Mouse (Mus musculus) embryonic facial prominence, embryonic 12.5 days (tissue): ENCODE data around the gene Sepsecs. TPM values are rescaled to one million over a fixed set of nuclear protein-coding genes. Genes with fewer than 3 reads are reported as not detected.

ENCODE experiments used
- ATAC-seq: fragments of 200-750 bp; cut with Nextera tagmentation; 2 replicates; pipeline ENCODE4 v1.8.0; 2017; ENCODE audit not compliant: insufficient number of reproducible peaks, insufficient read depth, low FRiP score, low TSS enrichment
- H3K27ac ChIP-seq: fragments of 300-500 bp; sonication (generic); 2 replicates; pipeline ENCODE4 v1.5.1; 2016; ENCODE audit warnings: mild to moderate bottlenecking
- H3K27me3 ChIP-seq: fragments of 300-500 bp; sonication (generic); 2 replicates; pipeline ENCODE4 v1.6.1; 2016; ENCODE audit warnings: mild to moderate bottlenecking, moderate library complexity
- H3K36me3 ChIP-seq: fragments of 300-500 bp; sonication (generic); 2 replicates; pipeline ENCODE4 v1.6.1; 2016; ENCODE audit warnings: mild to moderate bottlenecking
- H3K4me1 ChIP-seq: fragments of 300-500 bp; sonication (generic); 2 replicates; pipeline ENCODE4 v1.6.1; 2016
- H3K4me2 ChIP-seq: fragments of 300-500 bp; sonication (generic); replicated peaks from 2 replicates; pipeline ENCODE4 v1.6.1; 2016; ENCODE audit warnings: mild to moderate bottlenecking, moderate library complexity
- H3K4me3 ChIP-seq: fragments of 300-500 bp; sonication (generic); 2 replicates; pipeline ENCODE4 v1.5.1; 2016; ENCODE audit warnings: mild to moderate bottlenecking
- H3K9ac ChIP-seq: fragments of 300-500 bp; sonication (generic); 2 replicates; pipeline ENCODE4 v1.6.1; 2016; ENCODE audit warnings: mild to moderate bottlenecking, moderate library complexity
- H3K9me3 ChIP-seq: fragments of 300-500 bp; sonication (generic); 2 replicates; pipeline ENCODE4 v1.6.1; 2016; ENCODE audit warnings: mild to moderate bottlenecking, moderate library complexity
- WGBS: fragments of 180-500 bp; shearing (Covaris S2); methylation state at CpG from one replicate; pipeline ENCODE4 v1.1.7; 2016; 5-methylcytosine and 5-hydroxymethylcytosine counted together
- polyA plus RNA-seq: library from polyadenylated mRNA; unstranded; fragments of >200 nt; fragmentation: Nextera tagmentation; extraction: Ambion mirVana; gene quantifications from 2 replicates; pipeline ENCODE4 v1.2.1, GENCODE M21; 2016

Gene Sepsecs
- polyA plus RNA-seq, 1 experiment from 2014 or later = 9.6 TPM

DNA sequence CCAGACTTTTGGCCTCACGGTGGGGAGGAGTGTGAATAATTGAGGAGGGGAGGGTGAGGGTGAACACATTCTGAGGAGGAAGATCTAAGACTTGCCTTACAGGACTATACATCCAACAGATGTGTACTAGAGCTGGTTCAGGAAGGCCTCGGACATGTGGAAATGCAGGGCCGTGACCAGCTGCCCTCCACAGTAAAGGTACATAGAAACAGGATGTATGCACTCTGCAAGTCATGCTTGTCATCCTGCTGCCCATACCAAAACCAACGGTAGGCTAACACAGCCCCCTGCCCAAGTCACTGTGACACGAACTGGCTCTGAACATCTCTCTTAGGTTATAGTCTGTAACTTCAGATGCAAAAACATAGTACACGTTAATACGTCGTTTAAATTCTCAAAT lies 30.6 kb downstream of the Sepsecs start:
- ATAC-seq = no peak
- Histone ChIP-seq H3K4me2 (no peak overlapping the region), H3K9me3 (no peaks in the 10 kb centered on the region), H3K36me3 (peaks cover 22% of the 10 kb centered on the region), H3K4me1 (no peaks in the 10 kb centered on the region), H3K27me3 (no peaks in the 10 kb centered on the region), H3K9ac (no peak overlapping the region), H3K4me3 (no peak overlapping the region), H3K27ac (no peak overlapping the region)
- WGBS = 85% methylated on average over 8 of the region's 8 CpGs

DNA sequence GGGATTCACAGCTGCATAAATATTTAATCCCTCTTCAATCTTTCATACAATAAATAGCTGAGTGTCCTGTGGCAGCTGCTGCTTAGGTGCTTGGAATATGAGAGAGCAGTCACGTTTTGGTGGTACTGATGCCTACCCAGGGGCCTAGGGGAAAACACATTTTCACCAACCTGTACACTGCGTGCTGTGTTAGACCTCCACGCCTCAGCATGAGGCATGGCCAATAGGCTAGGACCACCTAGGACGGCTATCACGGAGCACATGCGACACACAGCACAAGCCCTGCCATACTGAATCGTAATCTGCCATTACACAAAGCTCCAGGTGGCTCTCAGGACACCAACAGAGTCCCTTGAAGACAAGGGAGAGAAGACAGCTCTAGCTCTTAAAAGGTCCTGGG lies 31.5 kb downstream of the Sepsecs start:
- Histone ChIP-seq H3K27me3 (no peaks in the 10 kb centered on the region), H3K4me2 (no peak overlapping the region), H3K4me1 (no peaks in the 10 kb centered on the region), H3K4me3 (no peak overlapping the region), H3K27ac (no peak overlapping the region), H3K9ac (no peak overlapping the region), H3K36me3 (peaks cover 13% of the 10 kb centered on the region), H3K9me3 (no peaks in the 10 kb centered on the region)
- ATAC-seq = no peak
- 87% methylated on average over 7 of the region's 7 CpGs for WGBS

DNA sequence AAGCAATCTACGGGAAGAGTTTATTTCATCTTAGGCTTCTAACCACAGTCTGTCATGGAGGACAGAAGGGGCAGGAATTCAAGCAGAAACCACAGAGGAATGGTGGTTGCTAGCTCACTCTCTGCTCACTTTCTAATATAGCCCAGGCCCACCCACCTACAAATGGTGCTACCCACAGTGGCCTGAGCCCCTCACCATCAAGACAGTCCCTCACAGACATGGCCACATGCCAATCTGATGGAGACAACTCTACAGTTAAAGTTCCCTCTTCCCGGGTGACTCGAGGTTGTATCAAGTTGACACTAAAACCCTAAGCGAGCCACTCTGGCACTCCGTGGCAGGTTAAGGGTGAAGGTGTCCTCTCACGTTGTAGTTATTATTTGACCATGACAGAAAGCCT lies 32.6 kb downstream of the Sepsecs start:
- H3K4me2 ChIP-seq = no peak overlapping the region
- no peak for ATAC-seq
- H3K4me1 ChIP-seq = no peaks in the 10 kb centered on the region
- H3K4me3 ChIP-seq = no peak overlapping the region
- WGBS = 80% methylated on average over 6 of the region's 6 CpGs
- H3K9ac ChIP-seq = no peak overlapping the region
- no peaks in the 10 kb centered on the region for H3K9me3 ChIP-seq
- H3K27me3 ChIP-seq = no peaks in the 10 kb centered on the region
- no peak overlapping the region for H3K27ac ChIP-seq
- peaks cover 6% of the 10 kb centered on the region; the same call in 1 of the 2 replicates for H3K36me3 ChIP-seq

DNA sequence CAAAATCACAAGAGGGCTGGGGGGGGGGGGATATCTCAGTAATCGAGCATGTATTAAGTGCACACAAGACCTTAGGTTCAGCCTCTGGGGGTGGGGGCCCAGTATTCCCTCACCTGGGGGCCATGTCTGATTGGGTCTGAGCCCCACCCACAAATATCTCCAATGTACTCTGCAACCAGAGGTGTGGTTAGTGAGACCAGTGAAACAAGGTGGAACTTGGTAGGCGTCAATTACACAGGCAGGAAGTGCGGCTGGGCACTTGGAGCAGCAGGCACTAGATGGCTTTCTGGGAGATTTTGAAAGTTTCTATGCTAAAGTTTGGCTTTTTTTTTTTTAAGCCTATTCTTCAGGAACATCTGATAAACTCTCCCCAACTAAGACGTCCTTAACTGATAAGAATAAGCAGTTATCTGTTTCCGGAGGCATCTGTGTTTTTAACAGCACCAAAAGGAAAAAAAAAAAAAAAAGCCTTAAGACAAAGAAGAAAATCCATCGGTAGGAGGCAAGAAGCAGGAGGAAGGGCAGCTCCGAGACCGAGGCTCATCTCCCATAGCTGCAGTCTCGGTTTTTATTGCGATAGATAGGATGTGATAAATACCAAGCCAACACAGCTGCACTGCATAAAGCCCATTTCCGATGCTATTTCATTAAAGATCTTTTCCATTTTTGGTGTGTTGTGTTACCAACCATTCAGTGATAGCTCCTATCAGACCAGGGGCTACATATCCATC lies 33.3 kb downstream of the Sepsecs start:
- no peak overlapping the region for H3K4me3 ChIP-seq
- no peak overlapping the region for H3K27ac ChIP-seq
- H3K36me3 ChIP-seq = no peaks in the 10 kb centered on the region
- H3K9ac ChIP-seq = no peak overlapping the region
- H3K4me2 ChIP-seq = no peak overlapping the region
- H3K27me3 ChIP-seq = no peaks in the 10 kb centered on the region
- no peak for ATAC-seq
- H3K4me1 ChIP-seq = no peaks in the 10 kb centered on the region
- no peaks in the 10 kb centered on the region for H3K9me3 ChIP-seq
- 80% methylated on average over 11 of the region's 11 CpGs for WGBS

DNA sequence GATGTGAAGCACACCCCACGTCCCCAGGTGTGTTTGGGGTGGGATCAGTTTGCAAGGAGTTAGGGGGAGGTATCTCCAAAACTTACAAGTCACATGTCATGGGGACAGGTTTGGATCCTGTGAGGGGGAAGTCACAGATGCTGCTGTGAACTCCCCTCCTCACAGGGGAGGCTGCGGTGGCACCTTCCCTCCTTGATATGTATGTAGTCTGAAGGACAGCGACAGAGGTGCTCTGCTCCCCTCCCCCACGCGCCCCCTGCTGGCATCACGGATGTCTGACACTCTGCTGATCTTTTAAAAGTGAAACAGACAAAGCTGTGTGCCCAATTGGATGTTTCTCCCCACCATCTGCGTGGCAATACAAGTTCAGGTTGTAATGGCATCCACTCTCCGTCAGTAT lies 35.5 kb downstream of the Sepsecs start:
- Histone ChIP-seq H3K4me1 (no peaks in the 10 kb centered on the region), H3K9ac (no peak overlapping the region), H3K4me3 (no peak overlapping the region), H3K9me3 (no peaks in the 10 kb centered on the region), H3K27me3 (no peaks in the 10 kb centered on the region), H3K36me3 (no peaks in the 10 kb centered on the region), H3K27ac (no peak overlapping the region), H3K4me2 (no peak overlapping the region)
- WGBS = 22% methylated on average over 8 of the region's 8 CpGs
- no peak for ATAC-seq

DNA sequence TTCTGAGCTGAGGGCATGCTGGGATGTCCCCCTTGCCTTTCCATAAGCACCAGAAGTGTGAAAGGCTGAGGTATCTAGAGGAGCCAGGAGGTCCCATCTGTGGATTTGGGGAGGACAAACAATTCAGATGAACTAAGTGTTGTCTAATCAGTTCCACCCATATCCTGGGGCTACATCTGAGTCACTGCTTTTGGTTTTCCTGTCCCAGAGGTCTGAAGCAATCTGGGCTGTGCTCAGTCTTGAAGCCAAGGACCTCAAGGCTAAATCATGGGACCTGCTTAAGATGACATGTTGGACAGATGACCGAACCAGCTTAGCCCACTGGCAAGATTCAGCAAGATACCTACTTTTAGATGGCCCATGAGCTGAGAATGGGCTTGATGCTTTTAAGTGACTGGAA lies 39.0 kb downstream of the Sepsecs start:
- no peak overlapping the region for H3K4me2 ChIP-seq
- H3K27me3 ChIP-seq = no peaks in the 10 kb centered on the region
- no peak overlapping the region for H3K4me3 ChIP-seq
- 83% methylated on average over 1 of the region's 1 CpGs for WGBS
- no peaks in the 10 kb centered on the region for H3K36me3 ChIP-seq
- peaks cover 12% of the 10 kb centered on the region; the same call in 1 of the 2 replicates for H3K4me1 ChIP-seq
- no peaks in the 10 kb centered on the region for H3K9me3 ChIP-seq
- no peak overlapping the region for H3K9ac ChIP-seq
- ATAC-seq = no peak
- no peak overlapping the region for H3K27ac ChIP-seq

DNA sequence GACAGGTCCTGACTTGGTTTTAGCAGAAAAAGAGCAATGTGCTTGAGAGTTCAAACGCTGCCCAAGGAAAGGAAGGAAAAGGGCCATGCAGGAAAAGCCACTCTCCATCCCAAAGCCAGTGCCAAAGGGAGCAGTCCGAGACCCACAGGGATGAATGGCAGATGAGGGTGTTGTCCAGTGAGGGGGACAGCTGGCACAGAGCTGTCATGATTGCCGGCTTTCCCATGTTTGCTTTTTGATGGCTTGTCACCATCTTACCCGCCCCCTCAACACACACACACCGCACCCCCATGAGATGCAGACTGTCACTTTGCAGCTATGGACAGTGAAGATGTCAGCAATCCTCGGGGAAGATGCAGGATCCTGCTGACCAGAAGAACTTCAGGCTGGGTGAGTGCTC lies 40.3 kb downstream of the Sepsecs start:
- no peak overlapping the region for H3K27ac ChIP-seq
- H3K27me3 ChIP-seq = no peaks in the 10 kb centered on the region
- no peak overlapping the region for H3K9ac ChIP-seq
- no peaks in the 10 kb centered on the region for H3K36me3 ChIP-seq
- H3K4me2 ChIP-seq = no peak overlapping the region
- peaks cover 12% of the 10 kb centered on the region; the same call in 1 of the 2 replicates for H3K4me1 ChIP-seq
- ATAC-seq = no peak
- 83% methylated on average over 6 of the region's 6 CpGs for WGBS
- no peaks in the 10 kb centered on the region for H3K9me3 ChIP-seq
- H3K4me3 ChIP-seq = no peak overlapping the region

DNA sequence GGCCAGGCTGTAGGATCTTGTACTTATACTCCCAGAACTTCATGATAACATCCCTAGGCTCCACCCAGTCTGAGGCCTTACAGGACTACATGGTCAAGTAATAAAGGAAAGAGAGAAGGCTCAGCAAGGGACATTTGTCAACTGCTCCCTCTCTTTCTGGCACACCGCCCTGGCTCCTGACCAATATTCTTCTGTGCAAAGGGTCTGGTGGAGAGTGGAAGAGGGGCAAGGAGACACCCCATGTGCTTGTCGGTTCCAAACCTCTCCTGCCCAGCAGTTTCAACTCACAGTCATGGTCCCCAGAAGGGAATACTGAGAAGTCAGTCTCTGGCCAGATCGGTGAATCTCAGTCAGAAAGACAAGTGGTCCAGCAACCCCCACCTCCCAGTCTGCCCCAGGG lies 40.7 kb downstream of the Sepsecs start:
- Histone ChIP-seq H3K4me1 (peaks cover 12% of the 10 kb centered on the region; the same call in 1 of the 2 replicates), H3K27me3 (no peaks in the 10 kb centered on the region), H3K9ac (no peak overlapping the region), H3K4me3 (no peak overlapping the region), H3K36me3 (no peaks in the 10 kb centered on the region), H3K27ac (no peak overlapping the region), H3K4me2 (no peak overlapping the region), H3K9me3 (no peaks in the 10 kb centered on the region)
- no peak for ATAC-seq
- WGBS = 76% methylated on average over 3 of the region's 3 CpGs

DNA sequence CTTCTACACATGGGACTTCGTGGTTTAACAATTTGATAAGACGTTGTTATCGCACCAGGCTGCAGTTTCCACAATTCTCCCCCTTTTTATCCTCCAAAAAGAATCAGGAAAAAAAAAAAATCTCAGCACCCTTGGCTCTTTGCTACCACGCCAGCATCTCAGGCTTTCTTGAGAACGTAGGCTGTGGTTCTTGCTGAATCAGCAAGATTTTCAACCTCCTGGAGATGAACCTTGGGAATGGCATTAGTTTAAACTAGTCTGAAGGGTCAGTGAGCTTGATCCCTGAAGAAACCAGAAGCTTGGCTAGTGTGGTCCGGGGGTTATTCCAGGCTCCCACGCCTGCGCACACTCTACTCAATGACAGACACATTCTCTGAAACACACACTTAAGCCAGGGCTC lies 41.8 kb downstream of the Sepsecs start:
- Histone ChIP-seq H3K4me2 (no peak overlapping the region), H3K36me3 (no peaks in the 10 kb centered on the region), H3K4me1 (peaks cover 12% of the 10 kb centered on the region; the same call in 1 of the 2 replicates), H3K9ac (no peak overlapping the region), H3K4me3 (no peak overlapping the region), H3K9me3 (no peaks in the 10 kb centered on the region), H3K27me3 (no peaks in the 10 kb centered on the region), H3K27ac (no peak overlapping the region)
- WGBS = 84% methylated on average over 8 of the region's 8 CpGs
- no peak for ATAC-seq

DNA sequence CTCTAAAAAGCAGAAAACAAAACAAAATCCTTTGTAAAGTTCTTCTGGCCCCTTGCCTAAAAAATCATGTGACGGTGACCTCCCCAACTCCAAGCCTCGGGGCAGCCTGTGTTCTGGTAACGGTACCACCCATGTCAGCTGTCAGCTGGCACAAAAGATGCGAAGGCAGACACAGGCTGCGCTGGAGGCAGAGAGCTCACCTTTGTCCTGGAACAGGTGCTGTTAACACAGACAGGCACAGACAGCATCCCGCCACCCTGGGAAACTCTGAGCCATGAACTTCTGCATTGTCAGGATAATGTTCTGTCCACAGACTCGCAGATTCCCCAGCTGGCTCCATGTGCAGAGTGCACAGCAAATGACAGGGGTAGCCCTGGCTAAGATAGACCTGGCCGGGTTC lies 43.4 kb downstream of the Sepsecs start:
- H3K4me1 ChIP-seq = peaks cover 12% of the 10 kb centered on the region; the same call in 1 of the 2 replicates
- H3K36me3 ChIP-seq = no peaks in the 10 kb centered on the region
- ATAC-seq = 0 out of 2 replicates have a peak, but pooled peaks have one; percentile 11
- peak overlapping the region; percentile 78 for H3K27ac ChIP-seq
- H3K4me2 ChIP-seq = peak overlapping the region; percentile 25; the same call in 1 of the 2 replicates
- H3K27me3 ChIP-seq = no peaks in the 10 kb centered on the region
- H3K4me3 ChIP-seq = no peak overlapping the region
- WGBS = 42% methylated on average over 8 of the region's 8 CpGs
- H3K9me3 ChIP-seq = no peaks in the 10 kb centered on the region
- no peak overlapping the region for H3K9ac ChIP-seq

DNA sequence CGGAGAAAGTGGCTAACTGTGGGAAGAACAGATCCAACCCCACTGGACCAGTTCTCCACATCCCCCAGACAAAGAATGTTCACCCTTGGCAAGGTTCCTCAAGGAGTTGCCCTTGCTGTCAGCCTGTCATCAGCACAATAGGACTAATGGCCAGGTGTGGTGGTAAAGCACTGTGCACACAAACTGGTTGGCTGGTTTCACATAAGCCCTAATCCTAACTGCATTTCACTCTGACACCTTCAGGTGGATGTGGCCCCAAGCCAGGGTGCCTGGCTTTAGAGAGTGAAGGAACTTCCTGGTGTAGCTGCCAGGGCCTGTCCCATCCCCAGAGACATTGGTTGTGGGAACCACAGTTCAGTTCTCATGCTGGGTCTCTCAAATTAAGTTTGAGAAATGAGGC lies 44.6 kb downstream of the Sepsecs start:
- no peak for ATAC-seq
- Histone ChIP-seq H3K27ac (no peak overlapping the region), H3K36me3 (no peaks in the 10 kb centered on the region)

DNA sequence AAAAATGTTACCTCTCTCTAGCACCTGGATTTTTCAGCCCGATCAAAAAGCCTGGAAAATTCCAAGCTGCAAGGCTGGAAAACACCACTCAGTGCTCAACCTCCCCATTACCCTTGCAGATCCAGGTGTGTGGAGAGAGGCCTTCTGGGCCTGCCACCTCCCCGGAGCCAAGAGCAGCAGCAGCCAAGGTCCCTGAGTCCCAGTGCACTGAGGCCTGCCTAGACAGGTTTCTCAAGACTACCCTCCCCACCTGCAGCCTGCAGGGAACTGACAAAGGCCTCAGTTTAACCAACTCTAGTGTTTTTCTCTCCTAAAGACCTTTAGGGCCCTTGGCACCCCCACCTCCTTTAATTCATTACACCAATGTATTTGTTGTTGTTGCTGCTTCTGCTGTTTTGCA lies 46.4 kb downstream of the Sepsecs start:
- no peaks in the 10 kb centered on the region; the same call in 1 of the 2 replicates for H3K9me3 ChIP-seq
- no peak for ATAC-seq
- H3K27me3 ChIP-seq = 0 out of 2 replicates have a peak, but pooled peaks cover 2% of the 10 kb centered on the region
- no peak overlapping the region for H3K4me3 ChIP-seq
- H3K36me3 ChIP-seq = no peaks in the 10 kb centered on the region
- H3K4me2 ChIP-seq = no peak overlapping the region
- H3K9ac ChIP-seq = no peak overlapping the region
- no peak overlapping the region for H3K27ac ChIP-seq
- H3K4me1 ChIP-seq = peaks cover 18% of the 10 kb centered on the region
- WGBS = 79% methylated on average over 2 of the region's 2 CpGs

More for the DNA sequence above, 44.6 kb downstream of the Sepsecs start:
- Histone ChIP-seq H3K4me3 (no peak overlapping the region), H3K9me3 (no peaks in the 10 kb centered on the region), H3K9ac (no peak overlapping the region), H3K4me1 (peaks cover 12% of the 10 kb centered on the region; the same call in 1 of the 2 replicates), H3K27me3 (no peaks in the 10 kb centered on the region), H3K4me2 (no peak overlapping the region)
- WGBS = 74% methylated on average over 1 of the region's 1 CpGs
